Mouse (Mus musculus): ENCODE measurements around the gene Krtap26-1. TPM values are rescaled to one million over a fixed set of nuclear protein-coding genes. Genes with fewer than 3 reads are reported as not detected.

Gene Krtap26-1
- total RNA-seq, 2 experiments from 2014 or later = not detected

Other genes with a start within 250 kb of the Krtap26-1 start
- not detected for gene Cldn17, start 140.8 kb downstream of the Krtap26-1 start, total RNA-seq (2021)
- not detected for gene Cldn8, start 84.6 kb downstream of the Krtap26-1 start, total RNA-seq (2021)
- not detected for gene Krtap24-1, start 35.5 kb downstream of the Krtap26-1 start, total RNA-seq (2021)
- not detected for gene 2310079G19Rik, start 20.1 kb downstream of the Krtap26-1 start, total RNA-seq (2021)
- not detected for gene Krtap27-1, start 23.9 kb upstream of the Krtap26-1 start, total RNA-seq (2021)
- not detected for gene 2310061N02Rik, start 60.2 kb upstream of the Krtap26-1 start, total RNA-seq (2021)
- not detected for gene Krtap13-1, start 81.1 kb upstream of the Krtap26-1 start, total RNA-seq (2021)
- gene Krtap13, start 103.8 kb upstream of the Krtap26-1 start, total RNA-seq (2021) = not detected
- gene 2310034C09Rik, start 111.1 kb upstream of the Krtap26-1 start, total RNA-seq (2021) = not detected
- not detected for gene 2310057N15Rik, start 126.4 kb upstream of the Krtap26-1 start, total RNA-seq (2021)
- gene Gm5965, start 130.1 kb upstream of the Krtap26-1 start, total RNA-seq (2021) = not detected
- not detected for gene Gm20741, start 164.4 kb upstream of the Krtap26-1 start, total RNA-seq (2021)
- not detected for gene Krtap15, start 172.4 kb upstream of the Krtap26-1 start, total RNA-seq (2021)
- gene Krtap14, start 178.3 kb upstream of the Krtap26-1 start, total RNA-seq (2021) = not detected
- not detected for gene Krtap19-1, start 221.6 kb upstream of the Krtap26-1 start, total RNA-seq (2021)
- not detected for gene Krtap19-2, start 226.5 kb upstream of the Krtap26-1 start, total RNA-seq (2021)
- not detected for gene Krtap19-3, start 230.2 kb upstream of the Krtap26-1 start, total RNA-seq (2021)
- not detected for gene Krtap19-4, start 237.3 kb upstream of the Krtap26-1 start, total RNA-seq (2021)
- not detected for gene Krtap19-5, start 248.7 kb upstream of the Krtap26-1 start, total RNA-seq (2021)